Mouse (Mus musculus) embryo, embryonic 10 days (tissue): ENCODE results near the gene Supt4a.

ENCODE experiments used
- DNase-seq: peaks from one replicate; pipeline ENCODE4 v3.0.0-alpha.2; 2015; ENCODE audit warnings: low spot score

The Supt4a gene

GRCm38 (mm10) chr11:87752307-87752706, 15.0 kb downstream of the Supt4a start:
- DNase-seq = no peak

GRCm38 (mm10) chr11:87753255-87753654, 15.9 kb downstream of the Supt4a start:
- DNase-seq = no peak

- DNase-seq = no peak
These were observed 16.6 kb downstream of the Supt4a start for GRCm38 (mm10) chr11:87753891-87754501.

- DNase-seq = no peak
These were observed 17.3 kb downstream of the Supt4a start for GRCm38 (mm10) chr11:87754603-87755002.

GRCm38 (mm10) chr11:87755360-87756017, 18.1 kb downstream of the Supt4a start:
- peak; percentile 40 for DNase-seq

- no peak for DNase-seq
These were observed 19.0 kb downstream of the Supt4a start for GRCm38 (mm10) chr11:87756251-87756820.

GRCm38 (mm10) chr11:87757001-87757954, 19.9 kb downstream of the Supt4a start:
- no peak for DNase-seq

- no peak for DNase-seq
These were observed 21.0 kb downstream of the Supt4a start for GRCm38 (mm10) chr11:87758161-87758911.

- no peak for DNase-seq
These were observed 21.7 kb downstream of the Supt4a start for GRCm38 (mm10) chr11:87758957-87759608.

GRCm38 (mm10) chr11:87759609-87760005, 22.3 kb downstream of the Supt4a start:
- no peak for DNase-seq

- DNase-seq = peak; percentile 61
These were observed 23.1 kb downstream of the Supt4a start, which contains the start of gene Tspoap1 for GRCm38 (mm10) chr11:87760301-87761081. Gene Tspoap1, plus strand, starts transcription at chr11:87760541.

- DNase-seq = no peak
These were observed 23.9 kb downstream of the Supt4a start for GRCm38 (mm10) chr11:87761181-87761721.

GRCm38 (mm10) chr11:87761806-87762701, 24.7 kb downstream of the Supt4a start:
- no peak for DNase-seq

- DNase-seq = no peak
These were observed 25.5 kb downstream of the Supt4a start for GRCm38 (mm10) chr11:87762702-87763385.

- DNase-seq = peak; percentile 61
These were observed 26.2 kb downstream of the Supt4a start for GRCm38 (mm10) chr11:87763511-87763987.

GRCm38 (mm10) chr11:87763988-87764876, 26.9 kb downstream of the Supt4a start:
- DNase-seq = peak; percentile 20

- DNase-seq = no peak
These were observed 31.4 kb downstream of the Supt4a start for GRCm38 (mm10) chr11:87768745-87769144.
